8 mouse cellular contexts compared by ENCODE assay signal in the genomic region with DNA sequence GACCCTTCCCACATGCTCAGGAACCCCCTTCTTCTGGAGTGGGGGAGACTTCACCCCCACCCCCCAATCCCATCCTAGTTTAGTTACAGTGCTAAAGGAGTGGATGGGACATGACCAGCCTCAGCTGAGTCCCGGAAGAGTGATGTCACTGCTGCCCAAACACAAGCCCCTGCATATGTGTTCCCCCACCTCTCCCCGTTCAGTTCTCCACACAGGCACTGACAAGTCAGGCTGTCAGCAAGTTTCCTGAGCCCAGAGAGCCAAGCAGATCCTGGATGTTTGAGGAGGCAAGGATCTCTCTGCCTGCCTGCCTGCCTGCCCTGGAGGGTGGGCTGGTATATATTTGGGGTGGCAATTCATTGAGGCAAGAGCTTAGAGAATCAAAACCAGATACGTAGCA. TPM values are rescaled to one million over a fixed set of nuclear protein-coding genes. Genes with fewer than 3 reads are reported as not detected.
A peak's percentile ranks its signal among the peaks of the same experiment; 100 is the strongest.
DNase-seq lines count a peak whose midpoint lies in the region; ATAC-seq and TF ChIP-seq lines count a peak whose summit lies in the region.

No protein-coding gene starts in this region.

- peaks cover 32% of the 10 kb centered on the region for H3K4me1 ChIP-seq in heart, embryonic 15.5 days (replicated peaks)
- no peaks in the 10 kb centered on the region for H3K4me1 ChIP-seq in cortical plate, adult 2 months (ENCODE audit: control insufficient read depth, insufficient read depth, low read length)
- peaks cover 22% of the 10 kb centered on the region; the same call in 1 of the 2 replicates for H3K4me1 ChIP-seq in forebrain, postnatal 0 days (ENCODE audit: insufficient read depth)
- peaks cover 74% of the 10 kb centered on the region for H3K4me1 ChIP-seq in midbrain, embryonic 13.5 days (replicated peaks)

- no peak for DNase-seq in heart, adult 9 months (ENCODE audit: low spot score in 2 of 2)
- DNase-seq in forebrain, postnatal 0 days, result peak; percentile 72
- DNase-seq in kidney, postnatal 36 days, result no peak
- no peak for DNase-seq in yolk sac, embryonic 10.5 days (ENCODE audit: low spot score)

- H3K27ac ChIP-seq in heart, embryonic 15.5 days, result peak overlapping the region; percentile 20; the same call in 1 of the 2 replicates
- 0 out of 2 replicates have a peak overlapping the region, but pooled peaks have one; percentile 13 for H3K27ac ChIP-seq in cortical plate, adult 2 months (ENCODE audit: insufficient read depth, low read length)
- H3K27ac ChIP-seq in forebrain, postnatal 0 days (ENCODE audit: low read depth, low read length), result peak overlapping the region; percentile 88
- peak overlapping the region; percentile 91; the same call in 1 of the 2 replicates for H3K27ac ChIP-seq in midbrain, embryonic 13.5 days

- H3K4me2 ChIP-seq in heart, embryonic 15.5 days, result peak overlapping the region; percentile 63
- H3K4me2 ChIP-seq in forebrain, postnatal 0 days (ENCODE audit: low read depth), result peak overlapping the region; percentile 75
- H3K4me2 ChIP-seq in midbrain, embryonic 13.5 days (replicated peaks), result peak overlapping the region; percentile 61

- no peak overlapping the region for H3K4me3 ChIP-seq in heart, embryonic 15.5 days
- H3K4me3 ChIP-seq in cortical plate, adult 2 months (ENCODE audit: insufficient read depth, low read length), result peak overlapping the region; percentile 49
- peak overlapping the region; percentile 51 for H3K4me3 ChIP-seq in forebrain, postnatal 0 days (ENCODE audit: low read depth, low read length)
- H3K4me3 ChIP-seq in midbrain, embryonic 13.5 days (replicated peaks), result peak overlapping the region; percentile 40

- TF ChIP-seq POLR2A in cortical plate, adult 2 months (IDR thresholded peaks at IDR 0.05; ENCODE audit: extremely low read depth, insufficient read depth, low read length), result no peak

- H3K9ac ChIP-seq in heart, embryonic 15.5 days, result no peak overlapping the region
- peak overlapping the region; percentile 75 for H3K9ac ChIP-seq in forebrain, postnatal 0 days
- H3K9ac ChIP-seq in midbrain, embryonic 13.5 days (replicated peaks), result peak overlapping the region; percentile 65

- no peak for TF ChIP-seq CTCF in cortical plate, adult 2 months (IDR thresholded peaks at IDR 0.05; ENCODE audit: extremely low read depth, insufficient read depth, low read length)
- TF ChIP-seq CTCF in forebrain, postnatal 0 days (IDR thresholded peaks at IDR 0.05; ENCODE audit: low read depth), result no peak

- no peak; the same call in 1 of the 2 replicates for ATAC-seq in heart, embryonic 15.5 days (replicated peaks; ENCODE audit: insufficient number of reproducible peaks, insufficient read depth, low FRiP score, low read depth)
- ATAC-seq in forebrain, postnatal 0 days, result peak; percentile 68
- peak; percentile 21 for ATAC-seq in midbrain, embryonic 13.5 days
- ATAC-seq in megakaryocyte-erythroid progenitor cell, adult 5-6 weeks (replicated peaks; ENCODE audit: low FRiP score, low TSS enrichment, poor library complexity, severe bottlenecking), result no peak

- H3K36me3 ChIP-seq in heart, embryonic 15.5 days, result no peaks in the 10 kb centered on the region
- H3K36me3 ChIP-seq in forebrain, postnatal 0 days (ENCODE audit: insufficient read depth), result peaks cover 14% of the 10 kb centered on the region
- H3K36me3 ChIP-seq in midbrain, embryonic 13.5 days, result peaks cover 28% of the 10 kb centered on the region

- H3K27me3 ChIP-seq in heart, embryonic 15.5 days, result no peaks in the 10 kb centered on the region
- H3K27me3 ChIP-seq in forebrain, postnatal 0 days (ENCODE audit: insufficient read depth, low read length), result no peaks in the 10 kb centered on the region
- peaks cover 9% of the 10 kb centered on the region; the same call in 1 of the 2 replicates for H3K27me3 ChIP-seq in midbrain, embryonic 13.5 days

- 29% methylated on average over 3 of the region's 3 CpGs for WGBS in heart, embryonic 15.5 days
- 7% methylated on average over 3 of the region's 3 CpGs for WGBS in forebrain, postnatal 0 days
- 17% methylated on average over 3 of the region's 3 CpGs for WGBS in midbrain, embryonic 13.5 days

- H3K9me3 ChIP-seq in heart, embryonic 15.5 days (replicated peaks), result no peaks in the 10 kb centered on the region
- H3K9me3 ChIP-seq in forebrain, postnatal 0 days (ENCODE audit: low read length), result no peaks in the 10 kb centered on the region
- H3K9me3 ChIP-seq in midbrain, embryonic 13.5 days, result no peaks in the 10 kb centered on the region

RNA-seq across cellular contexts. Expression of a gene that starts 44.7 kb away (rescaled TPM):
- polyA plus RNA-seq in heart, embryonic 15.5 days (2015; fragmentation: Nextera tagmentation; extraction: Ambion mirVana), result 7.9 and 12.1 TPM in 2 replicates
- 1.5 and 2.1 TPM in 2 replicates for polyA plus RNA-seq in cortical plate, adult 2 months (2012; rRNA removed)
- 9.5 and 17.5 TPM in 2 replicates for total RNA-seq in forebrain, postnatal 0 days (2014; rRNA removed)
- polyA plus RNA-seq in forebrain, postnatal 0 days (2015; fragmentation: Nextera tagmentation; extraction: Ambion mirVana), result 0.99 and 1.3 TPM in 2 replicates
- 2.8 and 4.4 TPM in 2 replicates for polyA plus RNA-seq in midbrain, embryonic 13.5 days (2015; fragmentation: Nextera tagmentation; extraction: Ambion mirVana)
- 1.3 TPM in 1 of 2 replicates, not detected in the other for total RNA-seq in megakaryocyte-erythroid progenitor cell, adult 5-6 weeks (2014; fragmentation: Nextera tagmentation)
- total RNA-seq in megakaryocyte-erythroid progenitor cell, adult 5-6 weeks (2017), result 1.8 TPM in 1 of 2 replicates, not detected in the other

RNA-seq across cellular contexts. Expression of a gene that starts 45.2 kb away (rescaled TPM):
- 6.4 and 11.1 TPM in 2 replicates for polyA plus RNA-seq in heart, embryonic 15.5 days (2015; fragmentation: Nextera tagmentation; extraction: Ambion mirVana)
- 44.5 and 48.1 TPM in 2 replicates for polyA plus RNA-seq in cortical plate, adult 2 months (2012; rRNA removed)
- 108 and 109 TPM in 2 replicates for total RNA-seq in forebrain, postnatal 0 days (2014; rRNA removed)
- polyA plus RNA-seq in forebrain, postnatal 0 days (2015; fragmentation: Nextera tagmentation; extraction: Ambion mirVana), result 45.7 and 56.4 TPM in 2 replicates
- 16.0 and 25.2 TPM in 2 replicates for polyA plus RNA-seq in midbrain, embryonic 13.5 days (2015; fragmentation: Nextera tagmentation; extraction: Ambion mirVana)
- 10.4 and 23.6 TPM in 2 replicates for total RNA-seq in megakaryocyte-erythroid progenitor cell, adult 5-6 weeks (2014; fragmentation: Nextera tagmentation)
- total RNA-seq in megakaryocyte-erythroid progenitor cell, adult 5-6 weeks (2017), result 0.66 and 2.0 TPM in 2 replicates

Comparison
In these comparisons a context has a peak if more than half of its experiments do, and no peak if none do; other contexts are left out.
1. ATAC-seq: peak in forebrain, postnatal 0 days (single experiment) and midbrain, embryonic 13.5 days (single experiment); none in heart, embryonic 15.5 days (single experiment) and megakaryocyte-erythroid progenitor cell, adult 5-6 weeks (single experiment).
2. H3K27ac ChIP-seq: peak in every context shown above with its lines; median percentile 91 in midbrain, embryonic 13.5 days; 88 in forebrain, postnatal 0 days; 20 in heart, embryonic 15.5 days; 13 in cortical plate, adult 2 months.
3. Peak in every context shown above with its lines, with median percentiles within 50 percentile points of each other: H3K4me2 ChIP-seq.